Mouse (Mus musculus) neural tube, embryonic 14.5 days (tissue): ENCODE data around the gene P2ry10. TPM values are rescaled to one million over a fixed set of nuclear protein-coding genes. Genes with fewer than 3 reads are reported as not detected.

ENCODE experiments used
- ATAC-seq: fragments of 200-750 bp; cut with Nextera tagmentation; 2 replicates; pipeline ENCODE4 v1.8.0; 2017; ENCODE audit warnings: low read depth, mild to moderate bottlenecking, moderate TSS enrichment, moderate library complexity
- H3K27ac ChIP-seq: fragments of 300-500 bp; sonication (generic); 2 replicates; pipeline ENCODE4 v1.5.1; 2014; ENCODE audit warnings: low read depth, mild to moderate bottlenecking, control low read depth, low read length, moderate library complexity, mixed read lengths
- H3K27me3 ChIP-seq: fragments of 300-500 bp; sonication (generic); 2 replicates; pipeline ENCODE4 v1.6.1; 2014; ENCODE audit warnings: low read length; ENCODE audit not compliant: control insufficient read depth, insufficient read depth
- H3K36me3 ChIP-seq: fragments of 300-500 bp; sonication (generic); 2 replicates; pipeline ENCODE4 v1.6.1; 2014; ENCODE audit warnings: low read length, mixed read lengths; ENCODE audit not compliant: control insufficient read depth, insufficient read depth
- H3K4me1 ChIP-seq: fragments of 300-500 bp; sonication (generic); 2 replicates; pipeline ENCODE4 v1.6.1; 2014; ENCODE audit warnings: low read length; ENCODE audit not compliant: control insufficient read depth, insufficient read depth
- H3K4me2 ChIP-seq: fragments of 300-500 bp; sonication (generic); 2 replicates; pipeline ENCODE4 v1.6.1; 2014; ENCODE audit warnings: mild to moderate bottlenecking, low read depth, low read length, control low read depth
- H3K4me3 ChIP-seq: fragments of 300-500 bp; sonication (generic); 2 replicates; pipeline ENCODE4 v1.5.1; 2014; ENCODE audit warnings: low read depth, low read length, control low read depth, mixed read lengths
- H3K9ac ChIP-seq: fragments of 300-500 bp; sonication (generic); replicated peaks from 2 replicates; pipeline ENCODE4 v1.6.1; 2014; ENCODE audit warnings: low read depth, mild to moderate bottlenecking, control low read depth, low read length, mixed read lengths
- H3K9me3 ChIP-seq: fragments of 300-500 bp; sonication (generic); 2 replicates; pipeline ENCODE4 v1.6.1; 2016; ENCODE audit warnings: low read length; ENCODE audit not compliant: control insufficient read depth
- WGBS: fragments of 180-500 bp; shearing (Covaris S2); extraction: QIAGEN DNeasy Blood & Tissue Kit; methylation state at CpG from one replicate; pipeline ENCODE4 v1.1.7; 2014; 5-methylcytosine and 5-hydroxymethylcytosine counted together
- polyA plus RNA-seq: library from polyadenylated mRNA; unstranded; fragments of >200 nt; fragmentation: Nextera tagmentation; extraction: Ambion mirVana; gene quantifications from 2 replicates; pipeline ENCODE4 v1.2.1, GENCODE M21; 2014

P2ry10 gene
- polyA plus RNA-seq, 1 experiment from 2014 or later, result not detected

- H3K36me3 ChIP-seq, result no peaks in the 10 kb centered on the region
- H3K27ac ChIP-seq, result no peak overlapping the region
- H3K27me3 ChIP-seq, result no peaks in the 10 kb centered on the region
- 85% methylated on average over 1 of the region's 1 CpGs for WGBS
- no peaks in the 10 kb centered on the region for H3K9me3 ChIP-seq
- no peak for ATAC-seq
- no peak overlapping the region for H3K9ac ChIP-seq
- no peaks in the 10 kb centered on the region for H3K4me1 ChIP-seq
- no peak overlapping the region for H3K4me2 ChIP-seq
- H3K4me3 ChIP-seq, result no peak overlapping the region
Measured at GRCm38 (mm10) chrX:107116987-107117386, 28.7 kb downstream of the P2ry10 start.

GRCm38 (mm10) chrX:107143184-107143583 lies 54.9 kb downstream of the P2ry10 start:
- no peak overlapping the region for H3K9ac ChIP-seq
- no peaks in the 10 kb centered on the region for H3K9me3 ChIP-seq
- ATAC-seq, result no peak
- 88% methylated on average over 3 of the region's 3 CpGs for WGBS
- H3K4me3 ChIP-seq, result no peak overlapping the region
- H3K4me2 ChIP-seq, result no peak overlapping the region
- H3K4me1 ChIP-seq, result no peaks in the 10 kb centered on the region
- H3K27ac ChIP-seq, result no peak overlapping the region
- no peaks in the 10 kb centered on the region for H3K27me3 ChIP-seq
- no peaks in the 10 kb centered on the region for H3K36me3 ChIP-seq

DNA sequence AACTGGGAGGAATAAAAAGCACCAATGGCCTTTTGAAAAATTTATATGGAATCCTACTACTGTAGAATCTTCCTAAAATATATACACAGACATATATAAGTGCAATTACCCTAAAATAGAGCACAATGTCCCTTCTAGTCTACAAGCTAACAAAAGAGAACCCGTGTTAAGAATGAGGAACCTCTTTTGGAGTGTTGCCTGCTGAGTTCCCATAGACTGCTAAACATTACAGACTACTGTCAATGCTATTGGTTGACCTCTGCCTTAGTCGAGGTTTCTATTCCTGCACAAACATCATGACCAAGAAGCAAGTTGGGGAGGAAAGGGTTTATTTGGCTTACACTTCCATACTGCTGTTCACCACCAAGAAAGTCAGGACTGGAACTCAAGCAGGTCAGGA lies 55.6 kb downstream of the P2ry10 start:
- no peaks in the 10 kb centered on the region for H3K4me1 ChIP-seq
- no peak overlapping the region for H3K4me3 ChIP-seq
- no peaks in the 10 kb centered on the region for H3K9me3 ChIP-seq
- no peak overlapping the region for H3K9ac ChIP-seq
- no peak overlapping the region for H3K4me2 ChIP-seq
- no peaks in the 10 kb centered on the region for H3K36me3 ChIP-seq
- WGBS, result 67% methylated on average over 2 of the region's 2 CpGs
- ATAC-seq, result no peak
- no peaks in the 10 kb centered on the region for H3K27me3 ChIP-seq
- no peak overlapping the region for H3K27ac ChIP-seq

DNA sequence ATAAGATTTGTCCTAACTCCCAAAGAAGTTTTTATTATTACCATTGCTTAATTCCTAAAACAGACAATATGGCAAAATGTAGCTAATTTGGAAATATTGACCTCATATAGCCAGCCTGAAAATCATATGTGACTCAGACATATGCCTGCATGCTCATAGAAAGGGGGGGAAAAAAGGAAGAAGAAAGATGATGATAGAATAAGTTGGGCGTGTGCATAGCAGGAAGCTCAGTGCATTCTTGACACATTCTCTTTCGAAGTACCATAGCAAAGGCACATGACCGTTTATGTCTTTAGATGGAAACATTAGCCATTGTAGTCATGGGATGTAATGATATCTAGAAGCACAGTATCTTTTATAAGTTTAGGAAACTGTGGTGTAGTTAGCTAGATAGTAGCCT lies 60.4 kb downstream of the P2ry10 start, which contains the start of gene P2ry10b:
TSS of gene P2ry10b (plus strand) at position 247 of the 400 bp plus-strand sequence.
- Histone ChIP-seq H3K4me1 (no peaks in the 10 kb centered on the region), H3K9ac (no peak within 1 kb of the TSS), H3K4me2 (no peak within 1 kb of the TSS), H3K27ac (no peak within 1 kb of the TSS), H3K9me3 (no peaks in the 10 kb centered on the region), H3K36me3 (no peaks in the 10 kb centered on the region), H3K27me3 (no peaks in the 10 kb centered on the region), H3K4me3 (no peak within 1 kb of the TSS)
- 90% methylated on average over 3 of the region's 3 CpGs for WGBS
- no peak for ATAC-seq

DNA sequence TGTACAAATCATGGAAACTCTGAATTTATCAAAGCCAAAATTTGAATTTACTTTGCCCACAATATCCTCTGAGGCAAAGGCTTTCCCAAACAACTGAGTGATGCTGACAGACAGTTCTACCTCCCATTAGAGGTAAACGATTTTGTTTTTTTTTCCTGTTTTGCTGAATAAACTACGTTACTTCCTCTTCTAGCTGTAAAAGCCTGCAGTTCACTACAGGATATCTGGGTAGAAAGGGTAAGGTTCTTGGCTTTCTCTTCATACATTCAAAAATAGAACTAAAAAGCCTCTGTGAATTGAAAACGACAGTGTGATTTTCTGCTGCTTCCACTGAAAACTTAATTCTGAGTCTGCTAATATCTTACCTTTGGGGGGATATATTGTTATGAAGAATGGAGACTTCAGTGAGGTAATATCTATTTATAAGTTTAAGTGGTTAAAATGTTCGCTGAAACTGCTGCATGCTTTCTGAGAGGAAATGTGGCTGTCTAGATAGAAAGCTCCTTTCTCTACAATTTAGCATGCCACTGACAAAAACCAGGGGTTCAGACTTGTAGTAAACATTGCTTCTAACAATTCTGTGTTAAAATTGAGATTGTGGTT lies 61.2 kb downstream of the P2ry10 start:
- no peaks in the 10 kb centered on the region for H3K27me3 ChIP-seq

DNA sequence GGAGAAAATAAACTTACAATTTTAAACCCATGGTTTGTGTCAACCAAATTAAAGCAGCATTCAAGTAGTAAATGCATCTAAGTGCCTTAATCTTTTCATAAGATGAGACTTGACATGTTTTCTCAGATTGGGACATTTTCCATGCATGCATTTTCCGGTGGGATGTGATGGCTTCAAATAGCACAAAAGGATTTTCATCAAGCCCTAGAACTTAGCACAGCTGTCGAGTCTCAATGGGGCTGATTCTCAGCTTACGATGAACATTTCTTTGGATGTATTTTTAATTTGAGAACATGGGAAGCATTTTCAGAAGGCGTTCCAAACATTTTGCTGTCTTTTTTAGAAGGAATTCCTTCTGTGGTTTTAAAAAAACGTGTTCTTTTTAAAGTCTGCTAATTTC lies 61.7 kb downstream of the P2ry10 start:
- H3K4me3 ChIP-seq, result no peak overlapping the region
- H3K4me2 ChIP-seq, result no peak overlapping the region
- no peak overlapping the region for H3K27ac ChIP-seq
- H3K9me3 ChIP-seq, result no peaks in the 10 kb centered on the region
- no peaks in the 10 kb centered on the region for H3K27me3 ChIP-seq
- H3K9ac ChIP-seq, result no peak overlapping the region
- ATAC-seq, result no peak
- no peaks in the 10 kb centered on the region for H3K4me1 ChIP-seq
- H3K36me3 ChIP-seq, result no peaks in the 10 kb centered on the region
- WGBS, result 67% methylated on average over 5 of the region's 5 CpGs

More for the DNA sequence above, 61.2 kb downstream of the P2ry10 start:
- Histone ChIP-seq H3K4me3 (no peak overlapping the region), H3K27ac (no peak overlapping the region), H3K4me2 (no peak overlapping the region), H3K9me3 (no peaks in the 10 kb centered on the region), H3K36me3 (no peaks in the 10 kb centered on the region), H3K9ac (no peak overlapping the region), H3K4me1 (no peaks in the 10 kb centered on the region)
- ATAC-seq, result no peak
- WGBS, result 78% methylated on average over 4 of the region's 4 CpGs

DNA sequence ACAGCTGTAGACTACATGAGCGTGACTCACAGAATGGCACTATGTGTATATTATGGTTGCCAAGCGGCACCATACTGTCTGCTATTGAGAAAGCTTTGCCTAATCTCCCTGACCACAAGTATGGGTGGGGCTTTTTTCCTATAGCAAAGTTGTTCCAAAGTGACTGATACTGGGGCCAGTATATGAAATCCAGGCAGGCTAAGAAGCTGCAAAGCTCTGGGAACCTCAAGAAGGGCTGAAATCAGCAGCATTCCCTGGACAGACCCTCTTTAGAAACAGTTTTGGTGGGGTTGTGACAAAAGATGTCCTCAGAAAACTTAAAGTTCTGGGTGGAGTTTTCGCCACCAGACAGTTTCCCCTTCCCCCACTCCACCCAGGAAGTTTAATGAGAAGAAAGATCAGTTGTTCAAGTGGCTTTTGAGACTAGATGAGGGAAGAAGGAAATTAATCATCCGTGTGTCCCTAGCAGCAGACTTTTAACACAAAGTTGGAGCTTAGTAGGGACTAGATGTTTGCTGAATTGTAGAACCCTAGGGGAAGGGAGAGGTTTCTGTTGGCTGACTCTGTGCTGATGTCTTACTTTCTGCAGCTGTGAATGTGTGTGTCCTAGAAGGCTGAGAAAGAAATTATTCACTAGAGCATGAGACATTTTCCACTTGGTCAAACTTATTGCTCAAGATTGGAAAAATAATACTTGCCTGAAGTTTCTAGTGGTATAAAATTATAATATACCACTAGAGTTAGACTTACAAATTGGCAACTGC lies 62.6 kb downstream of the P2ry10 start:
- Histone ChIP-seq H3K9ac (no peak overlapping the region), H3K27ac (no peak overlapping the region), H3K4me2 (no peak overlapping the region), H3K4me3 (no peak overlapping the region), H3K36me3 (no peaks in the 10 kb centered on the region), H3K9me3 (no peaks in the 10 kb centered on the region), H3K4me1 (no peaks in the 10 kb centered on the region), H3K27me3 (no peaks in the 10 kb centered on the region)
- 57% methylated on average over 4 of the region's 4 CpGs for WGBS
- no peak for ATAC-seq

Other genes with a start within 250 kb of the P2ry10 start
- 0.42 and 1.1 TPM in 2 replicates for gene Rtl3, start 247.8 kb upstream of the P2ry10 start, polyA plus RNA-seq
- gene Lpar4, start 167.9 kb upstream of the P2ry10 start, polyA plus RNA-seq, result 6.1 and 10.4 TPM in 2 replicates
- gene P2ry10b, start 60.4 kb downstream of the P2ry10 start, polyA plus RNA-seq, result 0.19 and 0.31 TPM in 2 replicates
- not detected in 2 replicates for gene Gpr174, start 167.4 kb downstream of the P2ry10 start, polyA plus RNA-seq